Mouse (Mus musculus) A20 (cell line): ENCODE data around the gene Hivep3.

Source experiments
- DNase-seq: peaks from one replicate; pipeline ENCODE4 v3.0.0-alpha.2; 2011; ENCODE audit warnings: low read depth, low spot score

Gene Hivep3

GRCm38 (mm10) chr4:120083700-120084099, 350.1 kb downstream of the Hivep3 start:
- no peak for DNase-seq

GRCm38 (mm10) chr4:120089536-120089935, 356.0 kb downstream of the Hivep3 start:
- DNase-seq, result no peak

GRCm38 (mm10) chr4:120091997-120092783, 358.6 kb downstream of the Hivep3 start:
- no peak for DNase-seq

- DNase-seq, result no peak
Observed at GRCm38 (mm10) chr4:120096935-120097334, 363.4 kb downstream of the Hivep3 start.

GRCm38 (mm10) chr4:120101186-120101585, 367.6 kb downstream of the Hivep3 start:
- DNase-seq, result no peak

- DNase-seq, result peak; percentile 71
Observed at GRCm38 (mm10) chr4:120104599-120104998, 371.0 kb downstream of the Hivep3 start.

GRCm38 (mm10) chr4:120106362-120106761, 372.8 kb downstream of the Hivep3 start:
- DNase-seq, result no peak

GRCm38 (mm10) chr4:120107787-120108186, 374.2 kb downstream of the Hivep3 start:
- no peak for DNase-seq

GRCm38 (mm10) chr4:120115516-120115915, 381.9 kb downstream of the Hivep3 start:
- no peak for DNase-seq

GRCm38 (mm10) chr4:120116312-120116711, 382.7 kb downstream of the Hivep3 start:
- no peak for DNase-seq

GRCm38 (mm10) chr4:120120276-120120675, 386.7 kb downstream of the Hivep3 start:
- peak; percentile 61 for DNase-seq

- no peak for DNase-seq
Observed at GRCm38 (mm10) chr4:120124656-120125055, 391.1 kb downstream of the Hivep3 start.

GRCm38 (mm10) chr4:120126047-120126446, 392.5 kb downstream of the Hivep3 start:
- DNase-seq, result no peak

- no peak for DNase-seq
Observed at GRCm38 (mm10) chr4:120127333-120127732, 393.7 kb downstream of the Hivep3 start.

GRCm38 (mm10) chr4:120128033-120128432, 394.4 kb downstream of the Hivep3 start:
- DNase-seq, result no peak

GRCm38 (mm10) chr4:120129233-120129885, 395.8 kb downstream of the Hivep3 start:
- peak; percentile 47 for DNase-seq

- DNase-seq, result no peak
Observed at GRCm38 (mm10) chr4:120130926-120131325, 397.3 kb downstream of the Hivep3 start.

GRCm38 (mm10) chr4:120131441-120132220, 398.0 kb downstream of the Hivep3 start:
- DNase-seq, result no peak

- DNase-seq, result no peak
Observed at GRCm38 (mm10) chr4:120134223-120134622, 400.6 kb downstream of the Hivep3 start.

- DNase-seq, result no peak
Observed at GRCm38 (mm10) chr4:120141810-120142209, 408.2 kb downstream of the Hivep3 start.

- no peak for DNase-seq
Observed at GRCm38 (mm10) chr4:120142905-120143304, 409.3 kb downstream of the Hivep3 start.

GRCm38 (mm10) chr4:120144343-120144742, 410.8 kb downstream of the Hivep3 start:
- DNase-seq, result no peak
